Mouse (Mus musculus) right cerebral cortex, postnatal 10 days (tissue): ENCODE measurements at regions not wholly inside any gene's neighbourhood (a gene's known extent, or its start where the extent isn't known, plus 50 kb on each side); places are given as distances from the start of the nearest gene placed in this dataset.
A peak's percentile ranks its signal among the peaks of the same experiment; 100 is the strongest.

ENCODE experiments used
- DNase-seq, 2 experiments: peaks; one replicate each; pipeline ENCODE4 v3.0.0; 2021; ENCODE audit warnings: low spot score in 2 of 2

DNA sequence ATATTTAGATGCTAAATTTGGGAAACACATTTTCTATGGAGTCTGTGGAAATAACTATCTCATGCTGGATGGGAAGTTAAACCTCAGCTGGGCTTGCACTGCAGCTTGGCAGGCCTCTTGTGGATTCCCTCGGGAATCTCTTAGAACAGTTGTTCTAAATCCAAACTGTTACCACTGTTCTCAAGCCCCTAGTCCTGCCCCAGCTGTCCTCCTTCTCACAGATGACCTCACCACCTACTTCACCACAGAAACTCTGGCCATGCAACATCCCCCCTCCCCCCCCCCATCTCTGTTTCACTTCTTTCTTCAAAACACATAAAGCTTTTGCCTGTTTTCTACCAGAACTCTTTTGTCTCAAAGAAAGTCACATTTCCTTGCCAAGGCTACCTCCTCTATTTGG lies 136.6 kb upstream of the Wdr44 start:
- no peak for DNase-seq

DNA sequence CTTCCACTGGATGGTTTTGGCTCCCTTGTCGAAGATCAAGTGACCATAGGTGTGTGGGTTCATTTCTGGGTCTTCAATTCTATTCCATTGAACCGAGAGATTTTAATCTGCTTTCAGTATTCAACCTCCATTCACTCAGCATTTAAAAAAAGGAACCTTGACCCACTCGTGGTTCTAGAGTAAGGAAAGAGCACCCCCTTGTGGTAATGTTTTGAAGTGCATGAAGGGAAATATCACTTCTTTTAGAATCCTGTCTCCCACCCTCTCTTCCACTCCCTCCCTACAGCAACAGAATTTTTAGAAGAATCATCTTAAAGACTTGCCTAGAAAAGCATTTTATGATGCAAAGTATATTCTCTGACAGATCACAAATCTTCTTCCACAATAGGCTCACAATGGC lies 127.3 kb upstream of the Wdr44 start:
- peak in 1 of 2 experiments; percentile 22 for DNase-seq
